Mouse (Mus musculus): ENCODE results near the gene Snph. TPM values are rescaled to one million over a fixed set of nuclear protein-coding genes. Genes with fewer than 3 reads are reported as not detected.

Snph gene
- total and polyA plus RNA-seq, 3 experiments = not detected

DNA sequence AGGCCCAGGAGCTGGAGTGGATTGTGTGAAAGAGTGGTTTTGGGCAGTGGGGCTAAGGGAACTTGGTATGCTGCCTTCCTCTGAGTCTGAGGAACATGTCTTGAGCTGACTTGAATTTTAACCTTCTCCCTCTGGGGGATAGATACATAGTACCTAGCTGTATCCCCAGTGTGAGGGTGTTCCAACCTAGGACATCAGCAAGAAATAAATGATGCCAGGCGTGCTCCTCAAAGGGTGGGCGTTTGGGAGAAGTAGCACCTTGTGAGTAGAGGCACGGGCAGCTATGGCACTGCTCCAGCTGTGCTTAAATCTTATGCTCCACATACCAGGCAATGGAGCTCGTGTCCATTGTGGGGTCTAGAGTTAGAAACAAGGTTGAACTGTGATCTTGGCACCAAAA is 85.8 kb downstream of the Snph start:
- Histone ChIP-seq H3K4me3 (ENCODE audit: control insufficient read depth in 1 of 2, insufficient read depth in 1 of 2, low read depth in 2 of 2, low read length in 2 of 2) (no peak overlapping the region), H3K27ac (ENCODE audit: control insufficient read depth, low read depth, low read length) (no peak overlapping the region), H3K27me3 (ENCODE audit: control insufficient read depth in 1 of 2, insufficient read depth in 2 of 2, low read length in 2 of 2) (no peaks in the 10 kb centered on the region), H3K4me1 (ENCODE audit: control insufficient read depth in 1 of 2, insufficient read depth in 2 of 2, low read length in 2 of 2) (peaks cover 16 to 35% of the 10 kb centered on the region in 2 experiments), H3K79me2 (ENCODE audit: control insufficient read depth, insufficient read depth, low read length, poor library complexity) (peaks cover 26% of the 10 kb centered on the region), H3K9ac (ENCODE audit: control insufficient read depth, low read depth, low read length, poor library complexity, severe bottlenecking) (no peak overlapping the region), H3K36me3 (ENCODE audit: control insufficient read depth in 1 of 2, insufficient read depth in 2 of 2, low read length in 2 of 2) (peaks cover 2 to 28% of the 10 kb centered on the region in 2 experiments; a peak in 3 of 4 replicates), H3K9me3 (replicated peaks; ENCODE audit: insufficient read depth, low read length) (no peaks in the 10 kb centered on the region)
- no peak for DNase-seq (ENCODE audit: low read depth, low spot score)
- TF ChIP-seq MEF2A (IDR thresholded peaks at IDR 0.05; ENCODE audit: extremely low read depth, insufficient replicate concordance, low read depth, low read length, poor library complexity, severe bottlenecking) = no peak

- H3K4me3 ChIP-seq (ENCODE audit: control insufficient read depth in 1 of 2, insufficient read depth in 1 of 2, low read depth in 2 of 2, low read length in 2 of 2) = no peak overlapping the region
Observed at GRCm38 (mm10) chr2:151544673-151545072, 87.7 kb downstream of the Snph start.

GRCm38 (mm10) chr2:151543063-151543895 is 89.1 kb downstream of the Snph start:
- Histone ChIP-seq H3K4me1 (ENCODE audit: control insufficient read depth in 1 of 2, insufficient read depth in 2 of 2, low read length in 2 of 2) (peaks cover 16 to 41% of the 10 kb centered on the region in 2 experiments), H3K9me3 (replicated peaks; ENCODE audit: insufficient read depth, low read length) (no peaks in the 10 kb centered on the region), H3K4me3 (ENCODE audit: control insufficient read depth in 1 of 2, insufficient read depth in 1 of 2, low read depth in 2 of 2, low read length in 2 of 2) (peak overlapping the region; percentile 88 to 92), H3K27ac (ENCODE audit: control insufficient read depth, low read depth, low read length) (peak overlapping the region; percentile 3; the same call in 1 of the 2 replicates), H3K36me3 (ENCODE audit: control insufficient read depth in 1 of 2, insufficient read depth in 2 of 2, low read length in 2 of 2) (peaks cover 0 to 39% of the 10 kb centered on the region in 2 experiments; a peak in 3 of 4 replicates), H3K9ac (ENCODE audit: control insufficient read depth, low read depth, low read length, poor library complexity, severe bottlenecking) (peak overlapping the region; percentile 96), H3K27me3 (ENCODE audit: control insufficient read depth in 1 of 2, insufficient read depth in 2 of 2, low read length in 2 of 2) (no peaks in the 10 kb centered on the region), H3K79me2 (ENCODE audit: control insufficient read depth, insufficient read depth, low read length, poor library complexity) (peaks cover 23% of the 10 kb centered on the region)
- peak; percentile 35 for DNase-seq (ENCODE audit: low read depth, low spot score)
- TF ChIP-seq MAX (IDR thresholded peaks at IDR 0.05; ENCODE audit: low read length) (peak; percentile 48; the same call in 1 of the 2 replicates), CHD2 (IDR thresholded peaks at IDR 0.05; ENCODE audit: low read length) (no peak), MXI1 (IDR thresholded peaks at IDR 0.05; ENCODE audit: low read depth, low read length) (peak; percentile 62), JUND (IDR thresholded peaks at IDR 0.05; ENCODE audit: low read depth, low read length) (no peak), KAT2A (conservative IDR thresholded peaks at IDR 0.05; ENCODE audit: low read depth, low read length) (no peak), BHLHE40 (IDR thresholded peaks at IDR 0.05; ENCODE audit: borderline replicate concordance, low read depth, low read length) (peak; percentile 92), TCF12 (IDR thresholded peaks at IDR 0.05; ENCODE audit: low read depth, low read length) (no peak), CHD1 (IDR thresholded peaks at IDR 0.05; ENCODE audit: low read depth, low read length) (no peak), UBTF (IDR thresholded peaks at IDR 0.05; ENCODE audit: borderline replicate concordance, insufficient read depth, low read depth, low read length) (no peak), USF1 (IDR thresholded peaks at IDR 0.05; ENCODE audit: low read depth, low read length) (no peak), MEF2A (IDR thresholded peaks at IDR 0.05; ENCODE audit: extremely low read depth, insufficient replicate concordance, low read depth, low read length, poor library complexity, severe bottlenecking) (no peak), POLR2AphosphoS5 (IDR thresholded peaks at IDR 0.05; ENCODE audit: borderline replicate concordance, low read depth, low read length) (no peak), RAD21 (IDR thresholded peaks at IDR 0.05; ENCODE audit: low read depth, low read length) (no peak), ZNF384 (IDR thresholded peaks at IDR 0.05; ENCODE audit: low read depth, low read length) (peak; percentile 49; the same call in 1 of the 2 replicates), MAZ (IDR thresholded peaks at IDR 0.05; ENCODE audit: low read depth, low read length) (no peak), SIN3A (IDR thresholded peaks at IDR 0.05; ENCODE audit: low read length) (peak; percentile 41), GATA1 (IDR thresholded peaks at IDR 0.05; ENCODE audit: low read depth, low read length) (0 out of 2 replicates have a peak, but pooled peaks have one; percentile 5), MAFK (IDR thresholded peaks at IDR 0.05; ENCODE audit: borderline replicate concordance, low read depth, low read length) (no peak), CTCF (IDR thresholded peaks at IDR 0.05 in 2 of 3, conservative IDR thresholded peaks at IDR 0.05 in 1 of 3; ENCODE audit: control insufficient read depth in 1 of 3, insufficient read depth in 1 of 3, low read depth in 2 of 3, low read length in 3 of 3, poor library complexity in 1 of 3, severe bottlenecking in 1 of 3) (no peak), ZMIZ1 (IDR thresholded peaks at IDR 0.05; ENCODE audit: low read depth, low read length) (no peak), RCOR1 (IDR thresholded peaks at IDR 0.05; ENCODE audit: low read depth, low read length) (peak; percentile 93), ELF1 (IDR thresholded peaks at IDR 0.05; ENCODE audit: low read depth, low read length) (no peak)

More at GRCm38 (mm10) chr2:151544673-151545072, 87.7 kb downstream of the Snph start:
- DNase-seq (ENCODE audit: low read depth, low spot score) = no peak
- Histone ChIP-seq H3K27ac (ENCODE audit: control insufficient read depth, low read depth, low read length) (peak overlapping the region; percentile 27), H3K9ac (ENCODE audit: control insufficient read depth, low read depth, low read length, poor library complexity, severe bottlenecking) (peak overlapping the region; percentile 15; the same call in 1 of the 2 replicates), H3K79me2 (ENCODE audit: control insufficient read depth, insufficient read depth, low read length, poor library complexity) (peaks cover 26% of the 10 kb centered on the region), H3K27me3 (ENCODE audit: control insufficient read depth in 1 of 2, insufficient read depth in 2 of 2, low read length in 2 of 2) (no peaks in the 10 kb centered on the region), H3K4me1 (ENCODE audit: control insufficient read depth in 1 of 2, insufficient read depth in 2 of 2, low read length in 2 of 2) (peaks cover 16 to 41% of the 10 kb centered on the region in 2 experiments), H3K9me3 (replicated peaks; ENCODE audit: insufficient read depth, low read length) (no peaks in the 10 kb centered on the region), H3K36me3 (ENCODE audit: control insufficient read depth in 1 of 2, insufficient read depth in 2 of 2, low read length in 2 of 2) (peaks cover 2 to 39% of the 10 kb centered on the region in 2 experiments; a peak in 3 of 4 replicates)
- TF ChIP-seq RAD21 (IDR thresholded peaks at IDR 0.05; ENCODE audit: low read depth, low read length) (no peak), SIN3A (IDR thresholded peaks at IDR 0.05; ENCODE audit: low read length) (peak; percentile 35; the same call in 1 of the 2 replicates)
